Mouse (Mus musculus): Measurements from ENCODE around the gene Med20.
"Not testable (repeated sequence)": the region's sequence is repeated elsewhere in the genome, so short reads cannot be mapped to it uniquely, and the experiment has no call there.

Med20 gene

DNA sequence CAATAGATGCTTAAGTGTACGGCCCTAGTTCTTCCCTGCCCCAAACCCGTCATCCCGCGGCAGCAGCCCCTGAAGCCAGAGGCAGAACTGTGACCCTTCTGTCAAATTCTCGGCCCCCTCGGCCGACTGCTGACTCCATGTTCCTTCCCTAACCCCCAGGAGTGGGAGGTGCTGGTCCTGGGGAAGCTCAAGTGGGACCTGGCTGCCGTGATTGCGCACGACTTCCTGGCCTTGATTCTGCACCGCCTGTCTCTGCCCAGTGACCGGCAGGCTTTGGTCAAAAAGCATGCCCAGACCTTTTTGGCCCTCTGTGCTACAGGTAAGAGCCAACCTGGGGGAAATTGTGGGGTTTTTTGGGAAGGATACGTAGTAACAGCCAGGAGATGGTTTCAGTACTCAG lies 14.1 kb upstream of the Med20 start:
- DNase-seq, result no peak

DNA sequence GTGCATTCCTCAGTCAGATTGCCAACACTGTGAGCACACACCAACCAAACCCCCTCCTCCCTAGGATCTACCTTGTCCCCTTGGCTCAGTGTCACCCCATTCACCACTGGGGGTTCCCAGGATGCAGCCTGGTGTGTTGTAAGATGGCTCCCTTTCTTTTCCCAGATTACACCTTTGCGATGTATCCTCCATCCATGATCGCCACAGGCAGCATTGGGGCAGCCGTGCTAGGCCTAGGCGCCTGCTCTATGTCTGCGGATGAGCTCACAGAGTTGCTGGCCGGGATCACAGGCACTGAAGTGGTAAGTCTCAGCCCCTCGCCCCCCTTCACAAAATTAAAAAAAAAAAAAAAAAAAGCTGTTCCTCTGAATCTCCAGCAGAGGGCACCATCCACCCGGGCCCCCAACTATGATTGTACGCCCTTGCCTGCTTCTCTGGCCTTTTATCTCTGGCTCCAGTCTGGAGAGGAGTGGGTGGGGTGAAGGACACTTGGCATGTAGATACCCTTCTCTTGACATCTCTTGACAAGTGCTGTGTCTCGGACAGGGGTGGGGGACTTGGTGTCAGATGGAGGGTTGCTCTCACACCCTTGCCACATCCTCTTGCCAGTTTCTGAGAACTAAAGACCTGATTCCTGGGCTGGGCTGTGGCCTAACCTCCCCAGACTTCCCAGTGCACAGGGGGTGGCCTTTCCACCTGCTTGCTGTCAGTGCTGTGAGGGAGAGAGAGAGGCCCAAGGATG lies 13.4 kb upstream of the Med20 start:
- no peak for DNase-seq

GRCm38 (mm10) chr17:47598580-47599304 lies 12.6 kb upstream of the Med20 start:
- DNase-seq, result not testable (repeated sequence)

DNA sequence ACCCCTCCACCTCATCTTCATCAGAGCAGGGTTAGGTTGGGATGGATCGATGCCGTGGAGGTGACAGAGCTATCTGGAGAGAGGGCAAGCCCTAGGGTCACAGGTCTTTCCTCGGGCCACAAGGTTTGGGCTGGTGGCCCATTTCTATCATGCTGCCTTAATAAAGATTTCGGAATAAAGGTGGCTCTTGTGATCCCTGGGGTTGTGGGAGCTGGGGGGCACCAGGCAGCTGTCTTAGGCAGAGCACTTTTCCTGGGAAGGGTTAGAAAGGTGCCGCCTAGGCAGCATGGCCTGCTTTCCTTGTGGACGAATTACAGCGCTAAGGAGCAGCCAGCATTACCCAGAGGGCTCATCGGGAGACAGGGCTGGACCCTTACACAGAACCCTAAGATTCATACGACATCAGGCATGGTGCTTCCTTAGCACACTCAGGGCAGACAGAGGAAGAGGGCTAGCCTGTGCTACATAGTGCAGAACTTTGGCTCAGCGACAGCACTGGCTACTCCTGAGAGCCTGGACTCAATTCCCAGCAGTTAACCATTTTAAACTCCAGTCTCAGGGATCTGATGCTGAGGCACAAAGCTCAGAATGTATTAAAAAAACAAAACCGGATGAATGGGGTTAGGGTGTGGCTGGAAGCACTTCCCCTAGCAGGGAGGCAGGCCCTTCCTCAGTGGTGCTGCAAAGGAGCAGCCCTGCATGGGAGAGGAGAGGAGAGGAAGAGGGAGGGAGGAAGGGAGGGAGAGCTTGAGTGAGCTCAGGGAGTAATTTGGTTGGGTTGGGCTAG lies 11.7 kb upstream of the Med20 start:
- DNase-seq, result no peak

- no peak for DNase-seq
Observed at GRCm38 (mm10) chr17:47600601-47601388, 10.6 kb upstream of the Med20 start.

- DNase-seq, result no peak
Observed at GRCm38 (mm10) chr17:47601389-47601755, 10.0 kb upstream of the Med20 start.

DNA sequence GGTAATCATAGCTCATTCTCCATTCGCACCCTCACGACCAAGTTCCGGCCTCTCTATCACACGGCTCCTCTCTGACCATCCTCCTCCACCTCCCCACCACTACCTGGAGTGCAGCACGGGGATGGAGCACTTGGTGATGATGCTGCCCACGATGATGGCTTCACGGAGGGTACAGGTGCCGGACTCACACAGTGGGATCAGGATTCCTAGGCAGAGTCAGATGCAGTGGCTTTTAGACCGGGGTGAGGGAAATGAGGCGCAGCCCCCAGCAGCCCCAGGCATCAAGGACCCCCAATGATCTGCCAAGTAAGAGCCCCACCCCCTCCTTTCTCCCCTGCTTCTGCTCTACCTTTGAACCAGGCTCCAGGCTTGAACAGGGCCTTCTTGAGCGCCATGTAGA lies 9.1 kb upstream of the Med20 start:
- no peak for DNase-seq

DNA sequence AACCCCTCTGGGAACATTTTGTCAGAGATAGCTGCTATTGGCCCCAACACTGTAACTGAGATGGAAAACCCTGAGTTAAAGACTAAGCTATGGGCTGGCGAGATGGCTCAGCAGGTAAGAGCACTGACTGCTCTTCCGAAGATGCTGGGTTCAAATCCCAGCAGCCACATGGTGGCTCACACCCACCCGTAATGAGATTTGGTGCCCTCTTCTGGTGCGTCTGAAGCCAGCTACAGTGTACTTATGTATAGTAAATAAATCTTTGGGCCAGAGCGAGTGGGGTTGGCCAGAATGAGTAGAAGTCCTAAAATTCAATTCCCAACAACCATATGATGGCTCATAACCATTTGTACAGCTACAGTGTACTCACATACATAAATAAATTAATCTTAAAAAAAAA lies 5.2 kb upstream of the Med20 start:
- no peak for DNase-seq

- no peak for DNase-seq
Observed at GRCm38 (mm10) chr17:47609182-47609581, 2.2 kb upstream of the Med20 start.

- DNase-seq, result no peak
Observed at GRCm38 (mm10) chr17:47611661-47611982, 240 bp downstream of the Med20 start.

- DNase-seq, result no peak
Observed at GRCm38 (mm10) chr17:47614018-47614417, 2.6 kb downstream of the Med20 start.

DNA sequence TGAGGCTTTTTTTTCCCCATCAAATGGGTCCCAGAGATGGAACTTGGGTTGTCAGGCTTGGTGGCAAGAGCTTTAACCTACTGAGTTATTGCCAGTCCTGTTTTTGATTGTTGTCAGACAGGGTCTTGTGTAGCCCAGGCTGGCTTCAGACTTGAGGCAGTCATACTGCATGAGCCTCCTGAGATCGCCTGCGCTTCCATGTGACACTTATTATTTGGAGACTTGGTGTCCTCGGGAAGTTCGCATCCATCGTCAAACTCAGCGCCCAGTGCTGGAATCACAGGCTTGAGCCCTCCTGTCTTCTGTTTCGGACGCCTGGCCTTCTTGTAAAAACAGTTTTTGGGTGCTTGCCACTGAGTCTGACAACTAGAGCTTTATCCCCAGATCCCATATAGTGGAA lies 4.7 kb downstream of the Med20 start:
- no peak for DNase-seq

GRCm38 (mm10) chr17:47616652-47617051 lies 5.3 kb downstream of the Med20 start:
- no peak for DNase-seq

DNA sequence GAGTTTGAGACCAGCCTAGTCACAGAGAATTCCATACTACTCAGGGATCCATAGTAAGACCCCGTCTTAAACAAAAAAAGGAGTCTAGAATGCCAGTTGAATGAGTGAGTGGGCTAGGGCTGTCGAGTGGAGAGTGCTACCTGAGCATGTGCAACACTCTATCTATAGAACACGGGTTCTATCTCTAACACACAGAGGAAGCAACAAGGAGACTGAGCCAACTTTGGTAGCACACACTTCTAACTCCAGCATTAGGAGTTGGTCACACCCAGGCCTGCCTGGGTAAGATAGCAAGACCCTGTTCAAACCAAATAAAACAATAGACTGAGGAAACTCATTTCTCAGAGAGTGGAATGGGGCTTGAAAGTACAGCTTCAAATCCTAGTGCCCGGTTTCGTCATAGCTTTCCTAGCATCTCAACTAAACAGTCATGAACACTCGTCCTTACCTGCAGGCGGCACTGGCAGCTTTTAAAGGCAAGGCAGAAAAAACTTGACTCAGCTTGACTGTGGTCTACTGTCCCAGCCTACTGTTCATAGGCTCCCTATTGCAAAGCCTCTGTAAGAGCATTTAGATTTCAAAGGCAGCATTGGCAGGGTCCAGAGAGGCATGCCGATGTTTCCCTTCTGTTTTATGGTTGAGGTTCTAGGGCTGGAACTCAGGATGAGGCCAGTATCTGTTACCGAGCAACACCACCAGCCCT lies 6.4 kb downstream of the Med20 start:
- DNase-seq, result no peak

DNA sequence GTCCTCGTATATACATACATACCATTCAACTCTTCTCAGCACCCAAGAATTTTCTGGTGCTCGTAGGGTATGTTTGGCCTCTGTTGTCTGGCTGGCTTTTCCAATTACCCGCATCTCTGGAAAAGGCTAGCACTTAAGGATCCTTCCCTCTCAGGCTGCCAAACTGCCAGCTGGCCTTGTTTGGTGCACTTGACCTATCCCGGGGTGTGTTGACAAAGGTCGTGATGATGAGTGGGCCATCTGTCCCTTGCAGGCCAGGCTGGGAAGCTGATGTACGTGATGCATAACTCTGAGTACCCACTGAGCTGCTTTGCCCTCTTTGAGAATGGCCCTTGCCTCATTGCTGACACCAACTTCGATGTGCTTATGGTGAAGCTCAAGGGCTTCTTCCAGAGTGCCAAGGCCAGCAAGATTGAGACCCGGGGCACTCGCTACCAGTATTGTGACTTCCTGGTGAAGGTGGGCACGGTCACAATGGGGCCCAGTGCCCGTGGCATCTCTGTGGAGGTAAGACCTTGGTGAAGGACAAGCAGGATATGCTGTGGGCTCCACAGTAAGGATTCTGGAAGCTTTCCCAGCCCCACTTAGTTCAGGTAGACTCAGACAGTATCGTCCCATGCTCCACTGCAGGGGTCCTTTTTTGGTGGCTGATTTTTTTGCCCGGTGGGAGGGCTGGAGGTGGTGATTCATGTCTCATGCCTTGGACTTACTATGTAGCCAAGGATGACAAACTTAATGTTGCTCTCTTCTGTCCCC lies 7.4 kb downstream of the Med20 start:
- no peak for DNase-seq

GRCm38 (mm10) chr17:47622912-47623554 lies 11.7 kb downstream of the Med20 start:
- DNase-seq, result no peak

DNA sequence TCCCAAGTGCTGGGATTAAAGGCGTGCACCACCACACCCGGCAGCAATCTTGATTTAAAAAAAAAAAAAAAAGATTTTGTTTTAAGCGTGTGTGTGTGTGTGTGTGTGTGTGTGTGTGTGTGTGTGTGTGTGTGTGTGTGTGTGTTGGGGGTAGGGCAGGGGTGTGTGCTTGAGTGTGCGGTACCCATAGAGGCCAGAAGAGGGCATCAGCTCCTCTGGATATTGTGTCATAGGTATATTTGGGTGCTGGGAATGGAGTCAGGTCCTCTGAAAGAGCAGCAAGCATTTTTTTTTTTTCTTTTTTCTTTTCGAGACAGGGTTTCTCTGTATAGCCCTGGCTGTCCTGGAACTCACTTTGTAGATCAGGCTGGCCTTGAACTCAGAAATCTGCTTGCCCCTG lies 13.2 kb downstream of the Med20 start:
- not testable (repeated sequence) for DNase-seq

DNA sequence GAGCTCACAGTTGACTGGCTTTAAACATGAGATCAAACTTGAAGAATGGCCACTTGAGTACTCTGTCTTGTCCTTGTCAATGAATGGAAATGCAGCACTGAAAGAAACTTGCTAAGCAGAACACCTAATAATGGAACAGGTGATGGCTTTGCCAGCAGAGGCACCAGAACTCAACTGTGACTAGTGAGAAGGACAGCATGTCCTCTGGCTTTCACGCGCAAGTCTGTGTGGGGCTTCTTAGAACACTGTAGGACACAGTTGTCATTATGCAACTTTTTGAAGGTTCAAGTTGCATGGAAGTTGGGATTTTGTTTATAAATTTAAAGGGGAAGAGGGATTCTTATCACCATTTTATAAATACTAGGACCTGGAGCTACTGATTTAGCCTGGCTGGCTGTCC lies 13.7 kb downstream of the Med20 start:
- no peak for DNase-seq

DNA sequence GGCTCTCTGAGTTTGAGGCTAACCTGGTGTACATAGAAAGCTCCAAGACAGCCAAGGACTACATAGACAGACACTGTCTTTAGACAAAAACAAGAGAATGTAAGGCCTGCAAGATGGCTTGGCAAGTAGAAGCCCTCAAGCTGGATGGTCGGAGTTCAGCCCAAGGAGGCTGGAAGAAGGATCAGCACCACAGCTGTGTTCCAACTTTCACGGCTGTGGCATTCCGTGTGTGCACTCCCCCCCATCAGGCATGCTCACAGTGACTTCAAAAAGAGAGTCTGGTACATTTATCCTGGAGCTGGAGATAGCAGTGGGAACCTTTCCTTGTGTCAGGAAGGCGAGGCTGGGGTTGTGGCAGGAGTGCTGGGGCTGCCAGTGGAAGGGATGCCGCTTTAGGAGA lies 14.6 kb downstream of the Med20 start:
- DNase-seq, result no peak

- no peak for DNase-seq
Observed at GRCm38 (mm10) chr17:47627791-47628190, 16.4 kb downstream of the Med20 start.

Data from layer of hippocampus, adult 9-11 months (tissue).